In the genomic region with DNA sequence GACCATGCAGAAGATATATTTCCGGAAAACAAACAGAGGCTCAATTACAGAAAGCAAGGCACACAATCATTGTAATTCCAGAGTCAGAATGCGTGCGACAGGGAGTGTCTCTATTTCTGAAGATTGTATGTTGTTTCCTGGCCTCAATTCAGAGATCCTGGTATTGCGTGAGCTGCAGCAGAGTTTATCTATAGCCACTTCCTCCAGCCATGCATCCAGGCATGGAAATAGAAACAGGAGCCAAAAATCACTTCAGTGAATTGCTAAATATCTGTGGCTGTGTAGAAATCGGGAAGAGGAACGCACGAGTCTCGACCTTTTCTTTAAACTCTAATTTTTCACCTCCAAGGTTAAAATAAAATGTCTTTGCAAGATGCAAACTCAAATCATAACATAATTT, we compare ENCODE assay signal across 21 mouse cellular contexts.
DNase-seq lines count a peak whose midpoint lies in the region; ATAC-seq and TF ChIP-seq lines count a peak whose summit lies in the region.
"Had no signal": no experiment of that assay in that cellular context is flagged by ENCODE, and none has a peak within 500 bp of the region (broad histone marks: within the 10 kb centered on the region; RNA-seq: fewer than 3 reads in every experiment).

No protein-coding gene starts in this region.

- WGBS in heart, embryonic 10.5 days = 69% methylated on average over 8 of the region's 8 CpGs
- 54% methylated on average over 8 of the region's 8 CpGs for WGBS in kidney, postnatal 0 days
- 43% methylated on average over 8 of the region's 8 CpGs for WGBS in lung, embryonic 16.5 days

- H3K9me3 ChIP-seq in heart, embryonic 10.5 days = no peaks in the 10 kb centered on the region
- no peaks in the 10 kb centered on the region for H3K9me3 ChIP-seq in kidney, postnatal 0 days (replicated peaks; ENCODE audit: low read length)
- H3K9me3 ChIP-seq in lung, embryonic 16.5 days (ENCODE audit: control insufficient read depth, low read length) = no peaks in the 10 kb centered on the region
- H3K9me3 ChIP-seq: embryonic facial prominence, embryonic 13.5 days; forebrain, embryonic 12.5 days; G1E; hindbrain, embryonic 12.5 days had no signal

- TF ChIP-seq CTCF in kidney, postnatal 0 days (IDR thresholded peaks at IDR 0.05; ENCODE audit: low read depth) = no peak

- no peak overlapping the region for H3K4me2 ChIP-seq in kidney, postnatal 0 days (ENCODE audit: low read length)
- no peak overlapping the region for H3K4me2 ChIP-seq in lung, embryonic 16.5 days (ENCODE audit: low read depth, low read length)
- H3K4me2 ChIP-seq: embryonic facial prominence, embryonic 13.5 days; forebrain, embryonic 12.5 days; hindbrain, embryonic 12.5 days had no signal

- H3K4me3 ChIP-seq in heart, embryonic 10.5 days = no peak overlapping the region
- no peak overlapping the region for H3K4me3 ChIP-seq in kidney, postnatal 0 days (replicated peaks; ENCODE audit: low read depth, low read length)
- no peak overlapping the region for H3K4me3 ChIP-seq in lung, embryonic 16.5 days (ENCODE audit: low read length)
- H3K4me3 ChIP-seq: embryonic facial prominence, embryonic 13.5 days; forebrain, embryonic 12.5 days; hindbrain, embryonic 12.5 days had no signal

- no peak overlapping the region for H3K9ac ChIP-seq in kidney, postnatal 0 days (ENCODE audit: low read depth, low read length)
- no peak overlapping the region for H3K9ac ChIP-seq in lung, embryonic 16.5 days (ENCODE audit: low read length)
- H3K9ac ChIP-seq: embryonic facial prominence, embryonic 13.5 days; forebrain, embryonic 12.5 days; hindbrain, embryonic 12.5 days had no signal

- peak; percentile 80 for DNase-seq in heart, adult 11 months
- DNase-seq in heart, embryonic 10.5 days (ENCODE audit: low spot score) = no peak
- DNase-seq in kidney, postnatal 0 days (ENCODE audit: low spot score) = peak; percentile 26
- DNase-seq in kidney, adult 18-20 months = no peak
- no peak for DNase-seq in lung, adult 18-20 months
- DNase-seq: adrenal gland, postnatal 14 days; B cell, adult 2 months; cerebellum, adult 18-20 months; cerebellum, adult 9-11 months; cerebellum, postnatal 36 days; gastrocnemius, postnatal 10 days; heart, postnatal 4 days had no signal

- peaks cover 12% of the 10 kb centered on the region; the same call in 1 of the 2 replicates for H3K4me1 ChIP-seq in heart, embryonic 10.5 days
- H3K4me1 ChIP-seq in kidney, postnatal 0 days (replicated peaks; ENCODE audit: insufficient read depth, low read length) = no peaks in the 10 kb centered on the region
- peaks cover 3% of the 10 kb centered on the region; the same call in 1 of the 2 replicates for H3K4me1 ChIP-seq in lung, embryonic 16.5 days (replicated peaks; ENCODE audit: control insufficient read depth, insufficient read depth, low read length)
- H3K4me1 ChIP-seq: hindbrain, embryonic 12.5 days had no signal

- no peak overlapping the region for H3K27ac ChIP-seq in heart, embryonic 10.5 days
- H3K27ac ChIP-seq in kidney, postnatal 0 days = no peak overlapping the region
- H3K27ac ChIP-seq in lung, embryonic 16.5 days (ENCODE audit: low read length) = no peak overlapping the region
- H3K27ac ChIP-seq: embryonic facial prominence, embryonic 13.5 days; forebrain, embryonic 12.5 days; hindbrain, embryonic 12.5 days had no signal

- H3K27me3 ChIP-seq in heart, embryonic 10.5 days (ENCODE audit: insufficient read depth, poor library complexity, severe bottlenecking) = no peaks in the 10 kb centered on the region
- H3K27me3 ChIP-seq in kidney, postnatal 0 days (ENCODE audit: insufficient read depth, low read length) = no peaks in the 10 kb centered on the region
- no peaks in the 10 kb centered on the region for H3K27me3 ChIP-seq in lung, embryonic 16.5 days (ENCODE audit: control insufficient read depth, insufficient read depth, low read depth, low read length)
- H3K27me3 ChIP-seq: hindbrain, embryonic 12.5 days had no signal

- H3K36me3 ChIP-seq in heart, embryonic 10.5 days = no peaks in the 10 kb centered on the region
- H3K36me3 ChIP-seq in kidney, postnatal 0 days (ENCODE audit: insufficient read depth, low read length) = no peaks in the 10 kb centered on the region
- H3K36me3 ChIP-seq in lung, embryonic 16.5 days (ENCODE audit: control insufficient read depth, insufficient read depth, low read length) = no peaks in the 10 kb centered on the region
- H3K36me3 ChIP-seq: embryonic facial prominence, embryonic 13.5 days; forebrain, embryonic 12.5 days; G1E; hindbrain, embryonic 12.5 days had no signal

- ATAC-seq in kidney, postnatal 0 days (replicated peaks; ENCODE audit: low FRiP score, low read depth) = no peak
- peak; percentile 56 for ATAC-seq in lung, embryonic 16.5 days (ENCODE audit: low read depth)
- peak; percentile 56 for ATAC-seq in megakaryocyte, adult 5-6 weeks (ENCODE audit: poor library complexity, severe bottlenecking)
- ATAC-seq: CD4-positive, CD25-positive, alpha-beta regulatory T cell, adult 4 months; forebrain, embryonic 16.5 days; hindbrain, embryonic 16.5 days had no signal

Comparison
In these comparisons a context has a peak if more than half of its experiments do, and no peak if none do; other contexts are left out.
1. DNase-seq: peak in heart, adult 11 months (single experiment) and kidney, postnatal 0 days (single experiment); none in heart, embryonic 10.5 days (single experiment), kidney, adult 18-20 months (single experiment) and lung, adult 18-20 months (0 of 2).